Mouse (Mus musculus): ENCODE results near the gene Gas7. TPM values are rescaled to one million over a fixed set of nuclear protein-coding genes. Genes with fewer than 3 reads are reported as not detected.

Gene Gas7
- total RNA-seq, 1 experiment: 2.4 TPM

- no peak for TF ChIP-seq HCFC1 (IDR thresholded peaks at IDR 0.05; ENCODE audit: borderline replicate concordance, insufficient read depth, low read length)
- TF ChIP-seq ZNF384 (IDR thresholded peaks at IDR 0.05; ENCODE audit: low read depth, low read length): no peak
- no peak for TF ChIP-seq MAFK (IDR thresholded peaks at IDR 0.05; ENCODE audit: insufficient read depth, low read depth, low read length)
- TF ChIP-seq ZC3H11A (IDR thresholded peaks at IDR 0.05; ENCODE audit: borderline replicate concordance, low read depth, low read length): no peak
- TF ChIP-seq CHD2 (IDR thresholded peaks at IDR 0.05; ENCODE audit: low read depth, low read length): no peak
- in situ Hi-C loops (cut with MboI; ENCODE audit: low sequenced_read_pairs in 2 of 2, unreplicated experiment in 2 of 2): no loop called here
- H3K9ac ChIP-seq (ENCODE audit: insufficient read depth, low read depth, low read length, poor library complexity, severe bottlenecking): no peak overlapping the region
- H3K4me1 ChIP-seq (ENCODE audit: control insufficient read depth in 2 of 2, insufficient read depth in 2 of 2, low read length in 2 of 2, poor library complexity in 1 of 2): no peaks in the 10 kb centered on the region
- no peak overlapping the region for H3K4me3 ChIP-seq (ENCODE audit: insufficient read depth in 1 of 2, low read depth in 1 of 2, low read length in 2 of 2, poor library complexity in 1 of 2, severe bottlenecking in 1 of 2)
- H3K27ac ChIP-seq (ENCODE audit: insufficient read depth, low read depth, low read length, poor library complexity, severe bottlenecking): no peak overlapping the region
- no peaks in the 10 kb centered on the region for H3K36me3 ChIP-seq (ENCODE audit: control insufficient read depth, insufficient read depth, low read length, poor library complexity, severe bottlenecking)
- no peaks in the 10 kb centered on the region for H3K9me3 ChIP-seq (ENCODE audit: control insufficient read depth, insufficient read depth, low read depth, low read length)
- DNase-seq (ENCODE audit: low read depth, low spot score): no peak
Measured at GRCm38 (mm10) chr11:67604481-67604880, 149.2 kb downstream of the Gas7 start.

DNA sequence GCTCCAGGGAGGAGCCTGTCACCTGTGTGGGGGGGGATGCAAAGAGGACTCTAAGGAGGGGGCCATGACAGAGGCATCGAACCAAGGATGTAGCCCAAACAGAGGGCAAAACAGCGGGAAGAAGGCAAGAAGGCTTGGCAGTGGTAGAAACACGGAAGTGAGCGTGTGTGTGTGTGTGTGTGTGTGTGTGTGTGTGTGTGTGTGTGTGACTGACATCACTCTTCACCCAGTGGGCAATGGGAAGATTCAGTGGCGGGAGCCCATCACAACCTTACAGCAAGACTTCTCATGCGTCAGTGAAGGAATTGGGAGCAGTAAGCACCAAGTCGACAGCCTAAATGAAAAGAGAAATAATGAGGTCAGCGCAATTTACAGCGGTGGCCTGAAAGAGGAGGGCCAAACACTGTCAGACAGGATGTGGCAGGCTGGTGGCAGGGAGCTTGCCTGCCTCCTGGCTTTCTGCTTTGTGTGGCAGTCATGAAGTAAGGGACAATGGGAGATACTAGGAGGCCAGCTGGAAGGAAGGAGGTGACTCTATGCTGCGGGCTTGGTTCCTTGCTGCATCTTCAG, 153.0 kb downstream of the Gas7 start:
- Histone ChIP-seq H3K9me3 (ENCODE audit: control insufficient read depth, insufficient read depth, low read depth, low read length) (no peaks in the 10 kb centered on the region), H3K27ac (ENCODE audit: insufficient read depth, low read depth, low read length, poor library complexity, severe bottlenecking) (no peak overlapping the region), H3K36me3 (ENCODE audit: control insufficient read depth, insufficient read depth, low read length, poor library complexity, severe bottlenecking) (no peaks in the 10 kb centered on the region), H3K4me3 (ENCODE audit: insufficient read depth in 1 of 2, low read depth in 1 of 2, low read length in 2 of 2, poor library complexity in 1 of 2, severe bottlenecking in 1 of 2) (no peak overlapping the region), H3K9ac (ENCODE audit: insufficient read depth, low read depth, low read length, poor library complexity, severe bottlenecking) (no peak overlapping the region), H3K4me1 (ENCODE audit: control insufficient read depth in 2 of 2, insufficient read depth in 2 of 2, low read length in 2 of 2, poor library complexity in 1 of 2) (no peaks in the 10 kb centered on the region)
- in situ Hi-C loops (cut with MboI; ENCODE audit: low sequenced_read_pairs in 2 of 2, unreplicated experiment in 2 of 2): no loop called here
- TF ChIP-seq MAFK (IDR thresholded peaks at IDR 0.05; ENCODE audit: insufficient read depth, low read depth, low read length): no peak
- TF ChIP-seq CHD2 (IDR thresholded peaks at IDR 0.05; ENCODE audit: low read depth, low read length): no peak
- TF ChIP-seq HCFC1 (IDR thresholded peaks at IDR 0.05; ENCODE audit: borderline replicate concordance, insufficient read depth, low read length): no peak
- TF ChIP-seq ZNF384 (IDR thresholded peaks at IDR 0.05; ENCODE audit: low read depth, low read length): no peak
- no peak for TF ChIP-seq ZC3H11A (IDR thresholded peaks at IDR 0.05; ENCODE audit: borderline replicate concordance, low read depth, low read length)
- DNase-seq (ENCODE audit: low read depth, low spot score): no peak

GRCm38 (mm10) chr11:67612158-67612839, 157.1 kb downstream of the Gas7 start:
- no peak for DNase-seq (ENCODE audit: low read depth, low spot score)
- no peak overlapping the region for H3K9ac ChIP-seq (ENCODE audit: insufficient read depth, low read depth, low read length, poor library complexity, severe bottlenecking)
- no peaks in the 10 kb centered on the region for H3K9me3 ChIP-seq (ENCODE audit: control insufficient read depth, insufficient read depth, low read depth, low read length)
- no peak overlapping the region for H3K4me3 ChIP-seq (ENCODE audit: insufficient read depth in 1 of 2, low read depth in 1 of 2, low read length in 2 of 2, poor library complexity in 1 of 2, severe bottlenecking in 1 of 2)
- in situ Hi-C loops (cut with MboI; ENCODE audit: low sequenced_read_pairs in 2 of 2, unreplicated experiment in 2 of 2): no loop called here
- H3K36me3 ChIP-seq (ENCODE audit: control insufficient read depth, insufficient read depth, low read length, poor library complexity, severe bottlenecking): no peaks in the 10 kb centered on the region
- H3K27ac ChIP-seq (ENCODE audit: insufficient read depth, low read depth, low read length, poor library complexity, severe bottlenecking): no peak overlapping the region
- H3K4me1 ChIP-seq (ENCODE audit: control insufficient read depth in 2 of 2, insufficient read depth in 2 of 2, low read length in 2 of 2, poor library complexity in 1 of 2): no peaks in the 10 kb centered on the region
- no peak for TF ChIP-seq MAFK (IDR thresholded peaks at IDR 0.05; ENCODE audit: insufficient read depth, low read depth, low read length)
- TF ChIP-seq ZNF384 (IDR thresholded peaks at IDR 0.05; ENCODE audit: low read depth, low read length): no peak
- TF ChIP-seq HCFC1 (IDR thresholded peaks at IDR 0.05; ENCODE audit: borderline replicate concordance, insufficient read depth, low read length): no peak
- no peak for TF ChIP-seq CHD2 (IDR thresholded peaks at IDR 0.05; ENCODE audit: low read depth, low read length)
- no peak for TF ChIP-seq ZC3H11A (IDR thresholded peaks at IDR 0.05; ENCODE audit: borderline replicate concordance, low read depth, low read length)

- in situ Hi-C loops (cut with MboI; ENCODE audit: low sequenced_read_pairs in 2 of 2, unreplicated experiment in 2 of 2): no loop called here
- H3K36me3 ChIP-seq (ENCODE audit: control insufficient read depth, insufficient read depth, low read length, poor library complexity, severe bottlenecking): no peaks in the 10 kb centered on the region
- TF ChIP-seq ZNF384 (IDR thresholded peaks at IDR 0.05; ENCODE audit: low read depth, low read length) (no peak), MAFK (IDR thresholded peaks at IDR 0.05; ENCODE audit: insufficient read depth, low read depth, low read length) (no peak), ZC3H11A (IDR thresholded peaks at IDR 0.05; ENCODE audit: borderline replicate concordance, low read depth, low read length) (no peak), CHD2 (IDR thresholded peaks at IDR 0.05; ENCODE audit: low read depth, low read length) (no peak), HCFC1 (IDR thresholded peaks at IDR 0.05; ENCODE audit: borderline replicate concordance, insufficient read depth, low read length) (no peak)
- H3K4me1 ChIP-seq (ENCODE audit: control insufficient read depth in 2 of 2, insufficient read depth in 2 of 2, low read length in 2 of 2, poor library complexity in 1 of 2): no peaks in the 10 kb centered on the region
- no peaks in the 10 kb centered on the region for H3K9me3 ChIP-seq (ENCODE audit: control insufficient read depth, insufficient read depth, low read depth, low read length)
- no peak overlapping the region for H3K4me3 ChIP-seq (ENCODE audit: insufficient read depth in 1 of 2, low read depth in 1 of 2, low read length in 2 of 2, poor library complexity in 1 of 2, severe bottlenecking in 1 of 2)
- H3K9ac ChIP-seq (ENCODE audit: insufficient read depth, low read depth, low read length, poor library complexity, severe bottlenecking): no peak overlapping the region
- no peak for DNase-seq (ENCODE audit: low read depth, low spot score)
- H3K27ac ChIP-seq (ENCODE audit: insufficient read depth, low read depth, low read length, poor library complexity, severe bottlenecking): no peak overlapping the region
Measured at GRCm38 (mm10) chr11:67616557-67617239, 161.5 kb downstream of the Gas7 start.

Measured in ES-E14 (cell line).